Mouse (Mus musculus) heart, adult 11 months (tissue): ENCODE measurements at regions not wholly inside any gene's neighbourhood (a gene's known extent, or its start where the extent isn't known, plus 50 kb on each side); places are given as distances from the start of the nearest gene placed in this dataset.

ENCODE experiments used
- DNase-seq: peaks from one replicate; pipeline ENCODE4 v3.0.0; 2022

GRCm38 (mm10) chr7:136208879-136209278 is 492.7 kb upstream of the Mki67 start:
- DNase-seq = peak; percentile 56

- DNase-seq = peak; percentile 82
These were observed 493.4 kb upstream of the Mki67 start for GRCm38 (mm10) chr7:136209299-136210171.

- peak; percentile 96 for DNase-seq
These were observed 496.3 kb upstream of the Mki67 start for GRCm38 (mm10) chr7:136212492-136212891.

GRCm38 (mm10) chr7:136213057-136213961 is 497.1 kb upstream of the Mki67 start:
- no peak for DNase-seq

GRCm38 (mm10) chr7:136213962-136214308 is 497.8 kb upstream of the Mki67 start:
- no peak for DNase-seq

- no peak for DNase-seq
These were observed 498.3 kb upstream of the Mki67 start for GRCm38 (mm10) chr7:136214415-136214814.

- DNase-seq = peak; percentile 90
These were observed 500.6 kb upstream of the Mki67 start for GRCm38 (mm10) chr7:136216734-136217133.

GRCm38 (mm10) chr7:136219564-136220244 is 503.5 kb upstream of the Mki67 start:
- peak; percentile 45 for DNase-seq

GRCm38 (mm10) chr7:136220245-136221167 is 504.3 kb upstream of the Mki67 start:
- peak; percentile 60 for DNase-seq

GRCm38 (mm10) chr7:136221620-136222019 is 505.5 kb upstream of the Mki67 start:
- DNase-seq = peak; percentile 61

GRCm38 (mm10) chr7:136226031-136226430 is 509.9 kb upstream of the Mki67 start:
- DNase-seq = no peak

GRCm38 (mm10) chr7:136228331-136228730 is 512.2 kb upstream of the Mki67 start:
- peak; percentile 92 for DNase-seq

GRCm38 (mm10) chr7:136229592-136229991 is 513.4 kb upstream of the Mki67 start:
- DNase-seq = no peak

- peak; percentile 69 for DNase-seq
These were observed 516.0 kb upstream of the Mki67 start for GRCm38 (mm10) chr7:136232177-136232576.

GRCm38 (mm10) chr7:136235563-136235962 is 519.4 kb upstream of the Mki67 start:
- DNase-seq = peak; percentile 77

GRCm38 (mm10) chr7:136236391-136236790 is 520.2 kb upstream of the Mki67 start:
- peak; percentile 28 for DNase-seq

- DNase-seq = peak; percentile 82
These were observed 549.5 kb upstream of the Mki67 start for GRCm38 (mm10) chr7:136265691-136266090.

GRCm38 (mm10) chr7:136267716-136268489 is 551.7 kb upstream of the Mki67 start:
- DNase-seq = peak; percentile 85

- DNase-seq = peak; percentile 10
These were observed 559.5 kb upstream of the Mki67 start for GRCm38 (mm10) chr7:136275651-136276050.

GRCm38 (mm10) chr7:136283770-136284169 is 567.6 kb upstream of the Mki67 start:
- no peak for DNase-seq

- DNase-seq = no peak
These were observed 569.4 kb upstream of the Mki67 start for GRCm38 (mm10) chr7:136285606-136286005.
